Mouse (Mus musculus): ENCODE data around the gene Jph2. TPM values are rescaled to one million over a fixed set of nuclear protein-coding genes. Genes with fewer than 3 reads are reported as not detected.

Jph2 gene
- polyA plus RNA-seq, 1 experiment from 2014 or later: 0.26 TPM

GRCm38 (mm10) chr2:163399222-163399621 is 1.4 kb upstream of the Jph2 start:
- no peak overlapping the region for H3K9ac ChIP-seq (ENCODE audit: low read depth, low read length)
- H3K9me3 ChIP-seq (ENCODE audit: control insufficient read depth, low read length): no peaks in the 10 kb centered on the region
- H3K36me3 ChIP-seq (ENCODE audit: control insufficient read depth, insufficient read depth, low read length): no peaks in the 10 kb centered on the region
- H3K4me1 ChIP-seq (replicated peaks; ENCODE audit: control insufficient read depth, insufficient read depth, low read length): no peaks in the 10 kb centered on the region; the same call in 1 of the 2 replicates
- H3K27me3 ChIP-seq (replicated peaks; ENCODE audit: control insufficient read depth, insufficient read depth, low read length): 0 out of 2 replicates have a peak, but pooled peaks cover 4% of the 10 kb centered on the region
- H3K27ac ChIP-seq (ENCODE audit: low read depth, low read length): no peak overlapping the region
- H3K4me3 ChIP-seq (ENCODE audit: low read depth, low read length): no peak overlapping the region
- no peak overlapping the region for H3K4me2 ChIP-seq
- DNase-seq (ENCODE audit: low spot score): no peak
- 70% methylated on average over 8 of the region's 8 CpGs for WGBS
- no peak for ATAC-seq (replicated peaks; ENCODE audit: low FRiP score)

- no peak overlapping the region for H3K27ac ChIP-seq (ENCODE audit: low read depth, low read length)
- H3K36me3 ChIP-seq (ENCODE audit: control insufficient read depth, insufficient read depth, low read length): no peaks in the 10 kb centered on the region
- DNase-seq (ENCODE audit: low spot score) (no peak), ATAC-seq (replicated peaks; ENCODE audit: low FRiP score) (no peak)
- 78% methylated on average over 4 of the region's 4 CpGs for WGBS
- no peak overlapping the region for H3K4me2 ChIP-seq
- H3K9ac ChIP-seq (ENCODE audit: low read depth, low read length): no peak overlapping the region
- H3K4me3 ChIP-seq (ENCODE audit: low read depth, low read length): no peak overlapping the region
- no peaks in the 10 kb centered on the region; the same call in 1 of the 2 replicates for H3K4me1 ChIP-seq (replicated peaks; ENCODE audit: control insufficient read depth, insufficient read depth, low read length)
- no peaks in the 10 kb centered on the region for H3K9me3 ChIP-seq (ENCODE audit: control insufficient read depth, low read length)
- H3K27me3 ChIP-seq (replicated peaks; ENCODE audit: control insufficient read depth, insufficient read depth, low read length): 0 out of 2 replicates have a peak, but pooled peaks cover 4% of the 10 kb centered on the region
These were observed 977 bp upstream of the Jph2 start for GRCm38 (mm10) chr2:163398770-163399169.

DNA sequence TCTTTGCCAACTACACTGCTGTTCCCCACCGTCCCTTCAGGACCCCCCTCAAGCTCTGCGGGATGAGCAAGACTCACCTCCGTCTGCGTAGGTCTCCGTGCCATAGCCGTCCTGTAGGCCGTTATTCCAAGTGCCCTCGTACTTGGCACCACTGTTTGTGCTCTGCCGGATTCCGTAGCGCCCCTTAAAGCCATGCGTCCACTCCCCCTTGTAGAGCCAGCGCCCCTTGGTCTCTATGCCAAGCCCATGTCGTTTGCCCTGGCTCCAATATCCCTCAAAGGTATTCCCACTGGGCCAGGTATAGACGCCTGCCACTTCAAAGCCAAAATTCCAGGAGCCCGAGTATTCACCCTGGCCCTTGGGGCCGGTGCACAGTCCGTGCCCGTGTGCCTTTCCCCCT is 722 bp downstream of the Jph2 start:
- H3K4me2 ChIP-seq: no peak overlapping the region
- 0 out of 2 replicates have a peak, but pooled peaks cover 4% of the 10 kb centered on the region for H3K27me3 ChIP-seq (replicated peaks; ENCODE audit: control insufficient read depth, insufficient read depth, low read length)
- no peak overlapping the region for H3K9ac ChIP-seq (ENCODE audit: low read depth, low read length)
- H3K4me1 ChIP-seq (replicated peaks; ENCODE audit: control insufficient read depth, insufficient read depth, low read length): no peaks in the 10 kb centered on the region; the same call in 1 of the 2 replicates
- DNase-seq (ENCODE audit: low spot score): no peak
- ATAC-seq (replicated peaks; ENCODE audit: low FRiP score): no peak
- no peak overlapping the region for H3K27ac ChIP-seq (ENCODE audit: low read depth, low read length)
- H3K36me3 ChIP-seq (ENCODE audit: control insufficient read depth, insufficient read depth, low read length): no peaks in the 10 kb centered on the region
- WGBS: 81% methylated on average over 19 of the region's 19 CpGs
- no peaks in the 10 kb centered on the region for H3K9me3 ChIP-seq (ENCODE audit: control insufficient read depth, low read length)
- no peak overlapping the region for H3K4me3 ChIP-seq (ENCODE audit: low read depth, low read length)

GRCm38 (mm10) chr2:163394977-163395376 is 2.8 kb downstream of the Jph2 start:
- ATAC-seq (replicated peaks; ENCODE audit: low FRiP score): no peak
- Histone ChIP-seq H3K9ac (ENCODE audit: low read depth, low read length) (no peak overlapping the region), H3K9me3 (ENCODE audit: control insufficient read depth, low read length) (no peaks in the 10 kb centered on the region), H3K4me2 (no peak overlapping the region), H3K4me1 (replicated peaks; ENCODE audit: control insufficient read depth, insufficient read depth, low read length) (no peaks in the 10 kb centered on the region; the same call in 1 of the 2 replicates), H3K27ac (ENCODE audit: low read depth, low read length) (no peak overlapping the region), H3K4me3 (ENCODE audit: low read depth, low read length) (no peak overlapping the region), H3K27me3 (replicated peaks; ENCODE audit: control insufficient read depth, insufficient read depth, low read length) (0 out of 2 replicates have a peak, but pooled peaks cover 4% of the 10 kb centered on the region), H3K36me3 (ENCODE audit: control insufficient read depth, insufficient read depth, low read length) (no peaks in the 10 kb centered on the region)
- DNase-seq (ENCODE audit: low spot score): no peak
- 69% methylated on average over 6 of the region's 6 CpGs for WGBS

DNA sequence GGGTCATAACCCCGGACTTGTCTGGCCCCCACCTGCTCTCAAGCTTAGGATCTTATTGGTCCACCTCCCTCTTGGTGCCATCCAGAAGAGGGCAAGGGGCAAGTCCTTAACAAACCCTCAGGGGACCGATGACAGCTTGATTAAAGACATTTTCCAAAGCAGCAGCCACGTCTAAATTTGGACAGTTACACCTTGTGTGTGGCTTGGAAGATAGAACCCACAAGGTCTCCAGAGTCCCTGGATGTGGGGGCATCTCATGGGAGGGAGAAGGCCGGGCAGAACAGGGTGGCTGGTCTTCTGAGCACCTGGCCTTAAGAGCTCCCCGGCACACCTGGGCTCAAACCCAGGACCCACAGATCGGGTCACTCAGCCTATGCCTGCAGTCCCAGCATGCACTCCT is 3.8 kb downstream of the Jph2 start:
- H3K27ac ChIP-seq (ENCODE audit: low read depth, low read length): no peak overlapping the region
- 0 out of 2 replicates have a peak, but pooled peaks cover 4% of the 10 kb centered on the region for H3K27me3 ChIP-seq (replicated peaks; ENCODE audit: control insufficient read depth, insufficient read depth, low read length)
- H3K4me3 ChIP-seq (ENCODE audit: low read depth, low read length): no peak overlapping the region
- no peak for ATAC-seq (replicated peaks; ENCODE audit: low FRiP score)
- no peak for DNase-seq (ENCODE audit: low spot score)
- 72% methylated on average over 6 of the region's 6 CpGs for WGBS
- H3K4me1 ChIP-seq (replicated peaks; ENCODE audit: control insufficient read depth, insufficient read depth, low read length): no peaks in the 10 kb centered on the region; the same call in 1 of the 2 replicates
- no peaks in the 10 kb centered on the region for H3K36me3 ChIP-seq (ENCODE audit: control insufficient read depth, insufficient read depth, low read length)
- no peak overlapping the region for H3K9ac ChIP-seq (ENCODE audit: low read depth, low read length)
- no peaks in the 10 kb centered on the region for H3K9me3 ChIP-seq (ENCODE audit: control insufficient read depth, low read length)
- H3K4me2 ChIP-seq: no peak overlapping the region

GRCm38 (mm10) chr2:163393241-163393640 is 4.6 kb downstream of the Jph2 start:
- no peaks in the 10 kb centered on the region for H3K9me3 ChIP-seq (ENCODE audit: control insufficient read depth, low read length)
- H3K4me1 ChIP-seq (replicated peaks; ENCODE audit: control insufficient read depth, insufficient read depth, low read length): no peaks in the 10 kb centered on the region
- no peak overlapping the region for H3K9ac ChIP-seq (ENCODE audit: low read depth, low read length)
- ATAC-seq (replicated peaks; ENCODE audit: low FRiP score) (no peak), DNase-seq (ENCODE audit: low spot score) (no peak)
- H3K4me2 ChIP-seq: no peak overlapping the region
- 83% methylated on average over 10 of the region's 10 CpGs for WGBS
- no peak overlapping the region for H3K27ac ChIP-seq (ENCODE audit: low read depth, low read length)
- H3K27me3 ChIP-seq (replicated peaks; ENCODE audit: control insufficient read depth, insufficient read depth, low read length): 0 out of 2 replicates have a peak, but pooled peaks cover 3% of the 10 kb centered on the region
- H3K36me3 ChIP-seq (ENCODE audit: control insufficient read depth, insufficient read depth, low read length): no peaks in the 10 kb centered on the region
- no peak overlapping the region for H3K4me3 ChIP-seq (ENCODE audit: low read depth, low read length)

- no peaks in the 10 kb centered on the region for H3K27me3 ChIP-seq (replicated peaks; ENCODE audit: control insufficient read depth, insufficient read depth, low read length)
- no peak overlapping the region for H3K9ac ChIP-seq (ENCODE audit: low read depth, low read length)
- ATAC-seq (replicated peaks; ENCODE audit: low FRiP score) (no peak), DNase-seq (ENCODE audit: low spot score) (no peak)
- H3K9me3 ChIP-seq (ENCODE audit: control insufficient read depth, low read length): no peaks in the 10 kb centered on the region
- H3K4me3 ChIP-seq (ENCODE audit: low read depth, low read length): no peak overlapping the region
- 71% methylated on average over 6 of the region's 6 CpGs for WGBS
- no peak overlapping the region for H3K4me2 ChIP-seq
- H3K27ac ChIP-seq (ENCODE audit: low read depth, low read length): no peak overlapping the region
- no peaks in the 10 kb centered on the region for H3K4me1 ChIP-seq (replicated peaks; ENCODE audit: control insufficient read depth, insufficient read depth, low read length)
- H3K36me3 ChIP-seq (ENCODE audit: control insufficient read depth, insufficient read depth, low read length): no peaks in the 10 kb centered on the region
These were observed 5.4 kb downstream of the Jph2 start for GRCm38 (mm10) chr2:163392436-163392835.

DNA sequence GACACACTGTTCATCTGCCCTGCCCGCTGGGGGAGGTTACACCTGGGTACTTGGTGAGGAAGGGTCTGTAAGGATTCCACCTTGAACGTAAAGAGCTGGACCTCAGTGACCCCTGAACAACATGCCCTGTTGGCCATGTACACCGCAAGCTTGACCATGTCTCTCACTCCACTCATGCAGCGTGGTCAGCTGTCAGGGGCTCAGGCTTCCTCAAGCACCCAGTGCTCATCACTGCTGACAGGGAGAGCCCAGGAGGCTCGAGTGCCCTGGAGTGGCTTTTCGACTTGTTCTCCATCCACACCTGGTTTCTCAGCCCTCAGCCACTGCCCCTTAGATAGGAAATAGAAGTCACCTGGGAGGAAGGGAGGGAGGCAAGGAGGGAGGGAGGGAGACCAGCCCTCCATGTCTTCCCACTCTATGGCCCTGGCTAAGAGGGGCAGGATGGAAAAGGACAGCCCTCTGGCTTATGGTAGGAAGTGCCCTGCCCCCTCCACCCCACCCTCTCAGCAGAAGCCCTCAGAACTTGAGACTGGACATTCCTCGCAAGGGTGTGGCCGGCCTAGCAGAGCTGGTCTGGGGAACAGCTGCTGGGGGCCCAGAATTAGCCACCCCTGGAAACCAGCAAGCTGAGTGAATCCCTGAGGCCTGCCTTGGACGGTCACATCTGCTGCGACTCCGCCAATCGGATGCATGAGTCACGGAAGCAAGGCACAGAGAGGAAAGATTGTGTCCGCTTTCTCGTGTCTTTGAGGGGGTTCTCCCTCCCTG is 11.2 kb downstream of the Jph2 start:
- no peaks in the 10 kb centered on the region for H3K4me1 ChIP-seq (replicated peaks; ENCODE audit: control insufficient read depth, insufficient read depth, low read length)
- H3K4me2 ChIP-seq: no peak overlapping the region
- no peak overlapping the region for H3K9ac ChIP-seq (ENCODE audit: low read depth, low read length)
- H3K27ac ChIP-seq (ENCODE audit: low read depth, low read length): no peak overlapping the region
- no peaks in the 10 kb centered on the region for H3K9me3 ChIP-seq (ENCODE audit: control insufficient read depth, low read length)
- ATAC-seq (replicated peaks; ENCODE audit: low FRiP score): no peak
- no peaks in the 10 kb centered on the region for H3K36me3 ChIP-seq (ENCODE audit: control insufficient read depth, insufficient read depth, low read length)
- no peak overlapping the region for H3K4me3 ChIP-seq (ENCODE audit: low read depth, low read length)
- no peaks in the 10 kb centered on the region for H3K27me3 ChIP-seq (replicated peaks; ENCODE audit: control insufficient read depth, insufficient read depth, low read length)
- WGBS: 56% methylated on average over 15 of the region's 15 CpGs
- no peak for DNase-seq (ENCODE audit: low spot score)

DNA sequence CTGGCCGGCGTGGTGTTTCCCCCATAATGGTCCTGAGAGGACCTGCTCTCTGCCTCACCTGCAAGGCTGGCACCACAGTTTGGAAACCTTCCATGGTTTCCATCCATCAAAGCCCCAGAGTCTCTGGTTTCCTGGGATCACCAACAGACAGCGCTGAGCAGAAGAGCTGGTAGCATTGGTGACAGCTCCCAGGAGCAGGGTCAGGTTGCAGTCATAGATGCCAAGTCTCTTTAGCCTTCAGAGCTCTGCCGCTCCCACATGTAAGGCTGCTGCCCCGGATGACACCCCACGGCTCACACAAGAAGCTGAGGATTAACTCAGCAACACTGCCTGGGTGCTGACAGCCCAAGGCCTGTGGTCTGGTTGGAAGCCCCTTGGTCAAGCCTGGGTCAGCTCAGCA is 12.7 kb downstream of the Jph2 start:
- ATAC-seq (replicated peaks; ENCODE audit: low FRiP score) (no peak), DNase-seq (ENCODE audit: low spot score) (no peak)
- Histone ChIP-seq H3K9me3 (ENCODE audit: control insufficient read depth, low read length) (no peaks in the 10 kb centered on the region), H3K36me3 (ENCODE audit: control insufficient read depth, insufficient read depth, low read length) (no peaks in the 10 kb centered on the region), H3K9ac (ENCODE audit: low read depth, low read length) (no peak overlapping the region), H3K27ac (ENCODE audit: low read depth, low read length) (no peak overlapping the region), H3K4me1 (replicated peaks; ENCODE audit: control insufficient read depth, insufficient read depth, low read length) (no peaks in the 10 kb centered on the region), H3K4me2 (no peak overlapping the region), H3K27me3 (replicated peaks; ENCODE audit: control insufficient read depth, insufficient read depth, low read length) (no peaks in the 10 kb centered on the region), H3K4me3 (ENCODE audit: low read depth, low read length) (no peak overlapping the region)
- 84% methylated on average over 6 of the region's 6 CpGs for WGBS

Data from liver, embryonic 11.5 days (tissue).